Mouse (Mus musculus): ENCODE measurements around the gene Cabin1. TPM values are rescaled to one million over a fixed set of nuclear protein-coding genes. Genes with fewer than 3 reads are reported as not detected.

Cabin1 gene
- polyA plus RNA-seq, 1 experiment from 2014 or later: 29.5 TPM

DNA sequence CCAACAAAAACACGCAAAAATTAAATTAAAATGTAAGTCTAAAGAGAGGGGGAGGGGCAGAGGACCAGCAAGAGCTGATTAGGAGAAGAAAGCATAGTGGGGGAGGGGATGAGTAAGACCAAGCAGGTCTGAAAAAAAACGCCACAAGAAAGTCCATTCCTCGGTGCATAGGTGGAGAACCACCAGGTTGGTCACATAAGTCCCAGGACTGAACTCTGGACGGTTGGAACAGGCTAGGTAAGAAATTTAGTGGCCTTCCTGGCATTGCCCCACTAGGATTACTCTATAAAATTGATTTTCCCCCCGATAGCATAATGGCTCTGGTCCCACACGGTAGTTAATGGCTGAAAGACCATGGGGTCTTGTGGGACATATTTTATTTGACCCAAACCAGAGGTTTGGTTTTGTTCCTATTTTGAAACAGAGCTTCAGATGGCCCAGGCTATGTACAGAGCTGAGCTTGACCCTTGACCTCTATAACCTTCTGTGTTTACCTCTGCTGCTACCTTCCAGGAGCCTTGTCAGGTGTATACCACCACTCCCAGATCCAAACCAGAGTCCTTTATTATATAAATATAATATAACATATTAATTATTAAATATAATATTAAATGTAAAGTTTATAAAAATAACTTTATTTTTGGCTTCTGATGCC, 25.1 kb upstream of the Cabin1 start:
- ATAC-seq (ENCODE audit: insufficient read depth, low FRiP score, low TSS enrichment): no peak
- Histone ChIP-seq H3K4me1 (ENCODE audit: control insufficient read depth, insufficient read depth, low read length) (no peaks in the 10 kb centered on the region), H3K9me3 (ENCODE audit: control insufficient read depth, low read length) (no peaks in the 10 kb centered on the region), H3K4me3 (ENCODE audit: low read depth, low read length) (no peak overlapping the region), H3K27ac (ENCODE audit: low read depth, low read length) (no peak overlapping the region), H3K27me3 (ENCODE audit: control insufficient read depth, insufficient read depth, low read length) (no peaks in the 10 kb centered on the region), H3K9ac (ENCODE audit: low read length) (no peak overlapping the region), H3K36me3 (ENCODE audit: control insufficient read depth, insufficient read depth, low read length) (no peaks in the 10 kb centered on the region), H3K4me2 (ENCODE audit: low read depth) (no peak overlapping the region)
- 80% methylated on average over 6 of the region's 6 CpGs for WGBS
- DNase-seq (ENCODE audit: low spot score): no peak

DNA sequence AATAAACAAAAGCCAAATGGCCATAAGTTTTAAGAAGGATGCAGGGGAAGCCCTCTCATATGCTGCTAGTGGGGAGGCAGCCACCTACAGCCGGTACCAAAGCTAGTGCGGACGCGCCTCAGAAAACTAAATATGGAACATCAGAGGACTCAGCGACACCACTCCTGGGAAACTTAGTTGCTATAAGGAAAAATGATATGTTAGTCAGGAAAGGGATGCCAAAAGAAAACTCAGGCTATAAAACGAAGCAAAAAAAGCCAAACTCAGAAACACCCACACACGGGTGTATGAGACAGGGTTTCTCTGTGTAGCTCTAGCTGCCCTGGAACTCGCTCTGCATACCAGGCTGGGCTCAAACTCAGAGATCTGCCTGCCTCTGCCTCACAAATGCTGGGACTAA, 24.1 kb upstream of the Cabin1 start:
- Histone ChIP-seq H3K9ac (ENCODE audit: low read length) (no peak overlapping the region), H3K4me2 (ENCODE audit: low read depth) (no peak overlapping the region), H3K27ac (ENCODE audit: low read depth, low read length) (no peak overlapping the region), H3K4me3 (ENCODE audit: low read depth, low read length) (no peak overlapping the region), H3K36me3 (ENCODE audit: control insufficient read depth, insufficient read depth, low read length) (no peaks in the 10 kb centered on the region), H3K4me1 (ENCODE audit: control insufficient read depth, insufficient read depth, low read length) (no peaks in the 10 kb centered on the region), H3K9me3 (ENCODE audit: control insufficient read depth, low read length) (no peaks in the 10 kb centered on the region), H3K27me3 (ENCODE audit: control insufficient read depth, insufficient read depth, low read length) (no peaks in the 10 kb centered on the region)
- 92% methylated on average over 8 of the region's 8 CpGs for WGBS
- ATAC-seq (ENCODE audit: insufficient read depth, low FRiP score, low TSS enrichment) (no peak), DNase-seq (ENCODE audit: low spot score) (no peak)

DNA sequence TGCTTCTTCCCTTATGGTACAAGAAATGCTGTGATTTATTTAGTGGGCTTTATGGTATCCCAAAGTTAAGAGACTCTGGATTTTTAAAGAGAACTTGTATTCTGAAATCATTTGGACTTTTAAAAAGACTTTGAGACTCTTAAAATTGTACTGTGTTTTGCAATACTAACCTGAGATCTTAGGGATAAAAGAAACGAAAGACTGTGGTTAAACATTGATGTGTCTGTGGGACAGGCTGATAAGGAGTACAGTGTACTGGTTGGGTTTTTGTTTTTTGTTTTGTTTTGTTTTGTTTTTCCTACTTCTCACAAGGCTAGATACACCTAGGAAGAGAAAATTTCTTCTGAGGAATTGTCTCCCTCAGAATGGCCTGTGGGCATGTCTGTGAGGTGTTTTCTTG, 21.3 kb upstream of the Cabin1 start:
- no peak overlapping the region for H3K9ac ChIP-seq (ENCODE audit: low read length)
- H3K9me3 ChIP-seq (ENCODE audit: control insufficient read depth, low read length): no peaks in the 10 kb centered on the region
- peaks cover 10% of the 10 kb centered on the region for H3K27me3 ChIP-seq (ENCODE audit: control insufficient read depth, insufficient read depth, low read length)
- no peaks in the 10 kb centered on the region for H3K36me3 ChIP-seq (ENCODE audit: control insufficient read depth, insufficient read depth, low read length)
- WGBS: 80% methylated on average over 1 of the region's 1 CpGs
- ATAC-seq (ENCODE audit: insufficient read depth, low FRiP score, low TSS enrichment) (no peak), DNase-seq (ENCODE audit: low spot score) (no peak)
- H3K4me1 ChIP-seq (ENCODE audit: control insufficient read depth, insufficient read depth, low read length): peaks cover 4% of the 10 kb centered on the region; the same call in 1 of the 2 replicates
- H3K4me2 ChIP-seq (ENCODE audit: low read depth): no peak overlapping the region
- H3K4me3 ChIP-seq (ENCODE audit: low read depth, low read length): no peak overlapping the region
- H3K27ac ChIP-seq (ENCODE audit: low read depth, low read length): no peak overlapping the region

DNA sequence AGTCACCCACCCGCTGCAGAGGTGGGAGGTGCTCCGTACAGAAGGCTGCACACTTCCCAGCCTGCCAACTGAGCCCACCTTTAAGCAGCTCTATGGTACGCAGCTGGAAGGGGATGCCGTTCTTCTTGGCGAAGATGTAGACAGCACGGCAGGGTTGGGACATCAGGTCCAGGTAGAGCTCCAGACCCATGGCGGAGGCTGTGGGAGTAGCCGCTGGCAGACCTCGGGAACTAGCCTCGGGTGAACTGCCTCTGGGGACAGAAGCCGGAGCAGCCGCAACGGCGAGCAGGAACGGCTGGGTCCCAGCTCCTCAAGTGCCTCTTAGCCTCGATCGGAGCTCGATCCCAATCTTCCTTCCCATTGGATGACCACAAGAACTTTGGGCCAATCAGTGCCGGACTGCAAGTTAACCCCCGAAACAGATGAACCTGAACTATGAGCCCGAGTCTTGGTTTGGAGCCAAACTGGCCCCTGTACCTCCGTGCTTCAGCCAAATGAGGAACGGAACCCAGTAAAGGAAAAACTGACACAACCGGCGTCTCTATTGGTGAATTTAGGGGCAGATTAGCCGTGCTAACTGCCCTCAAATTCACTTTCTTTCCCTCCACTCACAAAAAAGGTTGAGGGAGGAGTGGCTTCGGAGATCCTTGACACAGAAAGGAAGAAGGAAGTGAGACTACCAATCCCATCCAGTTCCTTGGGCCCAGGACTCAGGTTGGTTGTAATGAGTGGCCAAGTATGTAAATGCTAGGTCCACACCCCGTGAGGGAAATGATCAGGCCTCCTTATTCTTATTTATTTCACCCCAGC, 16.8 kb upstream of the Cabin1 start, which contains the start of the genes Gm20441 and Gstt3:
Gm20441 (minus strand) TSS at position 186 of the 810 bp plus-strand sequence.
Gstt3 (minus strand) TSS at position 646 of the 810 bp plus-strand sequence.
- Histone ChIP-seq H3K9ac (ENCODE audit: low read length) (peak within 1 kb of the TSS; percentile 18; the same call in 1 of the 2 replicates), H3K9me3 (ENCODE audit: control insufficient read depth, low read length) (no peaks in the 10 kb centered on the region), H3K4me1 (ENCODE audit: control insufficient read depth, insufficient read depth, low read length) (peaks cover 4% of the 10 kb centered on the region; the same call in 1 of the 2 replicates), H3K27ac (ENCODE audit: low read depth, low read length) (no peak within 1 kb of the TSS), H3K36me3 (ENCODE audit: control insufficient read depth, insufficient read depth, low read length) (no peaks in the 10 kb centered on the region), H3K27me3 (ENCODE audit: control insufficient read depth, insufficient read depth, low read length) (peaks cover 23% of the 10 kb centered on the region), H3K4me2 (ENCODE audit: low read depth) (peak within 1 kb of the TSS; percentile 72), H3K4me3 (ENCODE audit: low read depth, low read length) (peak within 1 kb of the TSS; percentile 38)
- DNase-seq (ENCODE audit: low spot score): peak; percentile 46
- ATAC-seq (ENCODE audit: insufficient read depth, low FRiP score, low TSS enrichment): peak; percentile 45; the same call in 1 of the 2 replicates
- WGBS: under 1% methylated on average over 28 of the region's 28 CpGs

DNA sequence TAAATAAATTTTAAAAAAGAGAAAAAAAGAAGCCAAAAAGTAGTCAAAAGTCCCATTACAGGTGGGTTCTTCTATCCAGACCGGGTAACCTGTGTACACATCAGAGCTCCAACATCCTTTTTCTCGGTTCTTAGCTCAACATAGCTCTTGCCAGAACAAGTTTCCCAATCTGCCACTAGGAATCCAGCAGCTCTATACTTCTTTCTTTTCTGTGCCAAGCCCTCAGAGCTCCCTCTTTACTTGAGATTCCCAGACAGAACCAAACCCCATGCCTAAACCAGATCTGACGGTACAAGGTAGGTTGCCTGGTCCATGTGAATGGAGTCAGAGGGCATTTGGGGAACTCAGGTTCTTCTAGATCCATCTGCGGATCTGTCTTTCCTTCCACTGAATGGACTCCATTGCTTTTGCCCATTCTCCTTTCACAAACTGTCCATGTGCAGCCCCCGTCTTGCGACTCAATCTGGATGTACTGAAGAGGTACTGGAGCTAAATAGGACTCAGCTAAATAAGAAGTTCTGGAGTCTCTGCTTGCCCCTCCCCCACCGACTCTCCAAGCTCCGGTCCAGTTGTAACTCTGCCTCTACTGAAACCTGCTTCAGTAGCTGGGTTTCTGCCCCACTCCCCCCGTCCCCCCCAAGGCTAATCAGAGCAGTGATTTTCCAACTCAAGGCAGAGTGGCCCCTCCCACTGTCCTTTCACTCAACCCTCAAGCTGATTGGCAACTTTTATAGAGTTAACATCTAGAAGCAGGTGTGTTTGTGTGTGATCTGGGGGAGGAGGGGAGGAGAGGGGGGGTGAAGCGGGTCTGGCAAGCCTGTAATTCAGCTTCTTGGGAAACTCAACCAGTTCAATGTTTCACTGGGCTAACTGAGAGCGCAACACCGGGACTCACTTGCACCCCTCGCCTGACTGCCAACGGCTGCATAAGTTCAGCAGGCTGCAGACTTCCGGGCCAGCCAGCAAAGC, 15.3 kb upstream of the Cabin1 start:
- ATAC-seq (ENCODE audit: insufficient read depth, low FRiP score, low TSS enrichment) (no peak), DNase-seq (ENCODE audit: low spot score) (no peak)
- Histone ChIP-seq H3K4me1 (ENCODE audit: control insufficient read depth, insufficient read depth, low read length) (peaks cover 4% of the 10 kb centered on the region; the same call in 1 of the 2 replicates), H3K9ac (ENCODE audit: low read length) (no peak overlapping the region), H3K9me3 (ENCODE audit: control insufficient read depth, low read length) (no peaks in the 10 kb centered on the region), H3K27me3 (ENCODE audit: control insufficient read depth, insufficient read depth, low read length) (peaks cover 23% of the 10 kb centered on the region), H3K4me3 (ENCODE audit: low read depth, low read length) (no peak overlapping the region), H3K27ac (ENCODE audit: low read depth, low read length) (no peak overlapping the region), H3K36me3 (ENCODE audit: control insufficient read depth, insufficient read depth, low read length) (no peaks in the 10 kb centered on the region), H3K4me2 (ENCODE audit: low read depth) (no peak overlapping the region)
- 36% methylated on average over 15 of the region's 15 CpGs for WGBS

DNA sequence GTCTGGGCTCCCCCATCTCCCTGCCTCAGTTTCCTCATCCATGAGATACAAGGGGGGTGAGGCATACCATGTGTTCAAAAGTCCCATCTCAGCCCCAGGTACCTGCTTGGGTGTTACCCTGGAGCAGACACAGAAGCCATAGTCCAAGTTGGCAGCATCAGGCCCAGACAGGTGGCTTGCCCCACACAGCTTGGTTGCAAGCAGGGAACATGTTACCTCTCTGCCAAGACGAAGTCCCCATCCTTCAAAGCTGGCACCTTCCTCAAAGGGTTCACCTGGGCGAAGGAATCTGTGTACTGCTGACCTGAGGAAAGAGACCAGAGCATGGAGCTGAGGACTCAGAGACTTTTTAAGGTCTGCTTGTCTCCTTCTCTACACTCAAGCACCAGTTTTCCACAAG, 13.7 kb upstream of the Cabin1 start:
- no peak overlapping the region for H3K4me2 ChIP-seq (ENCODE audit: low read depth)
- H3K36me3 ChIP-seq (ENCODE audit: control insufficient read depth, insufficient read depth, low read length): no peaks in the 10 kb centered on the region
- ATAC-seq (ENCODE audit: insufficient read depth, low FRiP score, low TSS enrichment): no peak
- no peak overlapping the region for H3K9ac ChIP-seq (ENCODE audit: low read length)
- peaks cover 4% of the 10 kb centered on the region; the same call in 1 of the 2 replicates for H3K4me1 ChIP-seq (ENCODE audit: control insufficient read depth, insufficient read depth, low read length)
- no peak overlapping the region for H3K4me3 ChIP-seq (ENCODE audit: low read depth, low read length)
- peaks cover 23% of the 10 kb centered on the region for H3K27me3 ChIP-seq (ENCODE audit: control insufficient read depth, insufficient read depth, low read length)
- no peak overlapping the region for H3K27ac ChIP-seq (ENCODE audit: low read depth, low read length)
- DNase-seq (ENCODE audit: low spot score): no peak
- no peaks in the 10 kb centered on the region for H3K9me3 ChIP-seq (ENCODE audit: control insufficient read depth, low read length)
- WGBS: 77% methylated on average over 2 of the region's 2 CpGs

DNA sequence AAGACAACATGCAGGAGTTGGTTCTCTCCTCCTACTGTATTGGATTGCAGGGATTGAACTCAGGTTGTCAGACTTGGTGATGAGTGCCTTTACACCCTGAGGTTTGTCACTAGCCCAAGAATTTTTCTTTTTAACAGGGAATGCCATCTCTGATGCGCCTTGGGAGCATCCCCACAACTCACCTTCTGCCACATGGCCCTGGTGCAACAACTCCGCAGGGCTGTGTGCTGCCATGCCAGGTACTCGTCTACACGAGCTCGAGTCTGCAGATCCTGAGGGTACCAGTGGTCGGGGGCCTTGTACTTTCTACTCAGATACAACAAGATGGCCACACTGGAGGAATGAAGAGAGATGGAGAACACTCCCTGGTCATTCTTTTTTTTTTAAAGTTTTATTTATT, 12.4 kb upstream of the Cabin1 start:
- Histone ChIP-seq H3K36me3 (ENCODE audit: control insufficient read depth, insufficient read depth, low read length) (no peaks in the 10 kb centered on the region), H3K9ac (ENCODE audit: low read length) (no peak overlapping the region), H3K27me3 (ENCODE audit: control insufficient read depth, insufficient read depth, low read length) (peaks cover 23% of the 10 kb centered on the region), H3K4me3 (ENCODE audit: low read depth, low read length) (no peak overlapping the region), H3K27ac (ENCODE audit: low read depth, low read length) (no peak overlapping the region), H3K4me2 (ENCODE audit: low read depth) (no peak overlapping the region), H3K9me3 (ENCODE audit: control insufficient read depth, low read length) (no peaks in the 10 kb centered on the region), H3K4me1 (ENCODE audit: control insufficient read depth, insufficient read depth, low read length) (peaks cover 8% of the 10 kb centered on the region; the same call in 1 of the 2 replicates)
- ATAC-seq (ENCODE audit: insufficient read depth, low FRiP score, low TSS enrichment) (no peak), DNase-seq (ENCODE audit: low spot score) (no peak)
- 89% methylated on average over 6 of the region's 6 CpGs for WGBS

DNA sequence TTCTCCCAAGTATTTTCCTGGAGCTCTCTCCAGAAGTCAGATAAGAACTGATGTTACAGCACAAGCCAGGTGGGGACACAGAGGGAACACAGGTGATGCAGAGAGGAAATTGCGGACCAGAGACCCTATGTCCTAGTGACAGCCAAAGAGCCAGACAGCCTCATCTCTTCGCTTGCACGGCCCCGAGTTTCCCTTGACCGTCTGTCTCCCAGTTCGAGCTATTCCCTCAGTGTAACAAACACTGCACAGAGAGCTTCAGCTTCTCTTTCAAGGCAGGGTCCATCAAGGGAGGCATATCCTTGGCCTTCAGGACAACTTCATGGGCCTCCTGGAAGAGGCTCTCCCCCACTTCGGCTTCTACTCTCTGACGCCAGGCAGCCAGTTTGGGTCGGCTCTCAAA, 10.4 kb upstream of the Cabin1 start:
- WGBS: 87% methylated on average over 9 of the region's 9 CpGs
- no peak overlapping the region for H3K9ac ChIP-seq (ENCODE audit: low read length)

More for the DNA sequence above, 10.4 kb upstream of the Cabin1 start:
- peaks cover 5% of the 10 kb centered on the region; the same call in 1 of the 2 replicates for H3K27me3 ChIP-seq (ENCODE audit: control insufficient read depth, insufficient read depth, low read length)
- H3K4me3 ChIP-seq (ENCODE audit: low read depth, low read length): no peak overlapping the region
- H3K4me1 ChIP-seq (ENCODE audit: control insufficient read depth, insufficient read depth, low read length): peaks cover 4% of the 10 kb centered on the region; the same call in 1 of the 2 replicates
- no peak overlapping the region for H3K27ac ChIP-seq (ENCODE audit: low read depth, low read length)
- ATAC-seq (ENCODE audit: insufficient read depth, low FRiP score, low TSS enrichment): no peak
- H3K4me2 ChIP-seq (ENCODE audit: low read depth): no peak overlapping the region
- no peaks in the 10 kb centered on the region for H3K9me3 ChIP-seq (ENCODE audit: control insufficient read depth, low read length)
- no peak for DNase-seq (ENCODE audit: low spot score)
- H3K36me3 ChIP-seq (ENCODE audit: control insufficient read depth, insufficient read depth, low read length): no peaks in the 10 kb centered on the region; the same call in 1 of the 2 replicates
